Mouse (Mus musculus): Measurements from ENCODE around the gene 4933427D14Rik.

GRCm38 (mm10) chr11:72125781-72126180 lies 81.5 kb downstream of the 4933427D14Rik start:
- no peak for TF ChIP-seq POLR2A (IDR thresholded peaks at IDR 0.05; ENCODE audit: control insufficient read depth, low read depth, low read length)
- TF ChIP-seq CTCF (IDR thresholded peaks at IDR 0.05; ENCODE audit: control insufficient read depth, insufficient read depth, insufficient replicate concordance, low read depth, low read length): no peak

Data from testis, adult 2 months (tissue).